Mouse (Mus musculus): ENCODE data around the gene Pom121. TPM values are rescaled to one million over a fixed set of nuclear protein-coding genes. Genes with fewer than 3 reads are reported as not detected.

Gene Pom121
- polyA plus RNA-seq, 1 experiment = 26.5 TPM

DNA sequence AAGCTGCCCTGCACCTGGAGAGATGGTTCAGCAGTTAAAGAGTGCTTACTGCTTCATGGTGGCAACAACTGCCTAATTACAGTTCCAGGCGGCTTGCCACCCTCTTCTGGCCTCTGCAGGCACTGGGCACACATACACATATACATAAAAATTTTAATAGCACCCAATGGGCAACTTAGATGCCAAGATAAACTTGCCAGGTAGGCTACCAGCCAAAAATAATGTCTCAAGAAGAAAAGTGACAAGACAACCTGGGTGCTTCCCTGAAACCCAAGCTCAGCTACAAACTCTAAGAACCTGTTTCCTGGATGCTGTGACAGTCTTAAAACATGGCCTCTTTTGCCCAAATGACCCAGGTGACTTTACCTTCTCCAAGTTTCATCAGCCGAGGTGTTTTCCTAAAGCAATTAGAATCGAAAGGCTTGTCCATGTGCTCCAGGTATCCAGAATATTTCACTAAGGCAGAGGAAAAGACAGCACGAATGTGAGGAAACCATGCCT is 46.8 kb downstream of the Pom121 start:
- Histone ChIP-seq H3K27ac (ENCODE audit: insufficient read depth, low read length) (no peak overlapping the region), H3K4me3 (ENCODE audit: extremely low read depth, insufficient read depth, insufficient read length) (no peak overlapping the region), H3K4me1 (ENCODE audit: control insufficient read depth, insufficient read depth, insufficient read length) (no peaks in the 10 kb centered on the region), H3K27me3 (ENCODE audit: control insufficient read depth, insufficient read depth, low read length) (no peaks in the 10 kb centered on the region; the same call in 1 of the 2 replicates), H3K36me3 (ENCODE audit: control insufficient read depth, insufficient read depth, low read length) (no peaks in the 10 kb centered on the region)
- no peak for TF ChIP-seq POLR2A (IDR thresholded peaks at IDR 0.05; ENCODE audit: low read depth, low read length)
- TF ChIP-seq CTCF (IDR thresholded peaks at IDR 0.05; ENCODE audit: extremely low read depth, insufficient read depth, insufficient read length, insufficient replicate concordance) = no peak
- no peak for DNase-seq (ENCODE audit: low read depth in 1 of 2, low spot score in 2 of 2)
- WGBS = 74% methylated on average over 4 of the region's 4 CpGs

DNA sequence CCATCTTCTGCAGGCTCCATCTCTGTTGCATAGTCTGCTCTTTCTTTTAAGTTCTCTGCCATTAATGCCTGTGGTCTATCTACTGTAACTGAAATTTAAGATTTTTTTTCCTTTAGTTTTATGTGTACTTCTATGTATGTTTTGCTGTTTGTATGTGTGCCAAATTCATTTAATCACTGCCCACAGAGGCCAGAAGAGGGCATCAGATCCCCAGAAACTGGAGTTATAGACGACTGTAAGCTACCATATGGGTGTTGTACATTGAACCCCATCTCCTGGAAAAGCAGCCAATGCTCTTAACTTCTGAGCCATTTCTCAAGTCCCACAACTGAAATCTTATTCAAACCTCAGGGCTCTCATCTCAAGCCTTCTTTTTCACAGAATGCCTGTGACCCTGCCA is 47.9 kb downstream of the Pom121 start:
- Histone ChIP-seq H3K36me3 (ENCODE audit: control insufficient read depth, insufficient read depth, low read length) (no peaks in the 10 kb centered on the region), H3K27me3 (ENCODE audit: control insufficient read depth, insufficient read depth, low read length) (no peaks in the 10 kb centered on the region; the same call in 1 of the 2 replicates), H3K4me3 (ENCODE audit: extremely low read depth, insufficient read depth, insufficient read length) (no peak overlapping the region), H3K4me1 (ENCODE audit: control insufficient read depth, insufficient read depth, insufficient read length) (no peaks in the 10 kb centered on the region), H3K27ac (ENCODE audit: insufficient read depth, low read length) (no peak overlapping the region)
- no peak for DNase-seq (ENCODE audit: low read depth in 1 of 2, low spot score in 2 of 2)
- WGBS = 3% methylated on average over 1 of the region's 1 CpGs
- no peak for TF ChIP-seq POLR2A (IDR thresholded peaks at IDR 0.05; ENCODE audit: low read depth, low read length)
- TF ChIP-seq CTCF (IDR thresholded peaks at IDR 0.05; ENCODE audit: extremely low read depth, insufficient read depth, insufficient read length, insufficient replicate concordance) = no peak

DNA sequence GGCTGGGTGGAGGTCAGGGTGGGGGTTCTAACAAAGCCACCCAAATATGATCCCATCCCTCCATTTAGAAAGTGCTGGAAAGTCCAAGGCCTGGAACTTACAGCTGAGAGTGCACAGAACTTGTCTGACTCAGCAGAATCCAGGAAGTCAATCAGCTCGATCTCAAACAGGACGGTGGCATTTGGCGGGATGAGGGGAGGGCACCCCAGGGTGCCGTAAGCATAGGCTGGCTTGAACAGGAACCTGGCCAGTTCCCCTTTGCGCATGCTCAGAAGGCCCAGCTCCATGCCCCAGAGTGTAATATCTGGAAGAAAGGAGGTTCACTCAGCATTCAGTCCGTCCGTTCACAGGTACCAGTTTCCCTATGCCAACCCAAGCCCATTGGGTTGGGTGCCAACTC is 48.4 kb downstream of the Pom121 start:
- 30% methylated on average over 7 of the region's 7 CpGs for WGBS
- no peak for DNase-seq (ENCODE audit: low read depth in 1 of 2, low spot score in 2 of 2)
- Histone ChIP-seq H3K36me3 (ENCODE audit: control insufficient read depth, insufficient read depth, low read length) (no peaks in the 10 kb centered on the region), H3K27ac (ENCODE audit: insufficient read depth, low read length) (no peak overlapping the region), H3K4me1 (ENCODE audit: control insufficient read depth, insufficient read depth, insufficient read length) (no peaks in the 10 kb centered on the region), H3K4me3 (ENCODE audit: extremely low read depth, insufficient read depth, insufficient read length) (no peak overlapping the region), H3K27me3 (ENCODE audit: control insufficient read depth, insufficient read depth, low read length) (no peaks in the 10 kb centered on the region; the same call in 1 of the 2 replicates)
- TF ChIP-seq CTCF (IDR thresholded peaks at IDR 0.05; ENCODE audit: extremely low read depth, insufficient read depth, insufficient read length, insufficient replicate concordance) = no peak
- TF ChIP-seq POLR2A (IDR thresholded peaks at IDR 0.05; ENCODE audit: low read depth, low read length) = no peak

DNA sequence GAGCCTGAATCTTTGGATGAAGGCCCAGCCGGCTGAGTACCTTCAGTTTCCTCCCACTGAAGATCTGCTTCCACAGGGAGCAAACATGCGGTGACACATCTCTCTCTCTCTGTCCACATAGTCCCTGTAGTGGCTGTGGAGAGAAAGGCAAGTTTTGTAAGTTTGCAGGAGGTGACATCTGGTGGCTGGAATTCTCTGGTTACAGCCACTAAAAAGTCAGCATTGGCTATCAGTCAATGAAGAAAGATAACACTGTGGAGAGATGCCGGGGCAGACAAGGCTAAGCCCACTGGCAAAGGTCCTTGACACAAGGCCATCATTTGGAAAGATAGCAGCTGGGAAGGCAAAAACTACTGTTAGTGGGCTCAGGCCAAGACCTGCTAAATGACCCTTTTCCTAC is 56.8 kb downstream of the Pom121 start:
- Histone ChIP-seq H3K4me3 (ENCODE audit: extremely low read depth, insufficient read depth, insufficient read length) (no peak overlapping the region), H3K27me3 (ENCODE audit: control insufficient read depth, insufficient read depth, low read length) (no peaks in the 10 kb centered on the region), H3K27ac (ENCODE audit: insufficient read depth, low read length) (no peak overlapping the region), H3K36me3 (ENCODE audit: control insufficient read depth, insufficient read depth, low read length) (no peaks in the 10 kb centered on the region), H3K4me1 (ENCODE audit: control insufficient read depth, insufficient read depth, insufficient read length) (no peaks in the 10 kb centered on the region)
- no peak for TF ChIP-seq CTCF (IDR thresholded peaks at IDR 0.05; ENCODE audit: extremely low read depth, insufficient read depth, insufficient read length, insufficient replicate concordance)
- TF ChIP-seq POLR2A (IDR thresholded peaks at IDR 0.05; ENCODE audit: low read depth, low read length) = no peak
- no peak for DNase-seq (ENCODE audit: low read depth in 1 of 2, low spot score in 2 of 2)
- 83% methylated on average over 3 of the region's 3 CpGs for WGBS

DNA sequence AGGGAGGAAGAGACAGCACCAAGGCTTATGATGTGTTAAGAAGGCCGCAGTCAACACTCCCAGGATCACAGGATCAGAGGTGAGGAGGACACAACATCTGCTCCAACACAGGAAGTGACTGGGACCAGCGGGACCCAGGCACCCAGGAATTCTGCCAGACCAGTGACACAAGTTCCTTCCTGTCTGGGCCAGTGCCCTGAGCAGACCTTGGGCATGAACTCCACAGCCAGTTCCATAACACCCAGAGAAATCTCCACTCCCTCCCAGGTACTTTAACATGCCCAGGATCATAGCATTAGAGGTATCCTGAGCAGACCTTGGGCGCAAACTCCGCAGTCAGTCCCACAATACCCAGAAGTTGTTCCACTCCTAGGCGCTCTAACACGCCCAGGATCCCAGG is 63.2 kb downstream of the Pom121 start:
- Histone ChIP-seq H3K4me1 (ENCODE audit: control insufficient read depth, insufficient read depth, insufficient read length) (no peaks in the 10 kb centered on the region), H3K36me3 (ENCODE audit: control insufficient read depth, insufficient read depth, low read length) (no peaks in the 10 kb centered on the region), H3K4me3 (ENCODE audit: extremely low read depth, insufficient read depth, insufficient read length) (no peak overlapping the region), H3K27ac (ENCODE audit: insufficient read depth, low read length) (no peak overlapping the region), H3K27me3 (ENCODE audit: control insufficient read depth, insufficient read depth, low read length) (no peaks in the 10 kb centered on the region)
- TF ChIP-seq POLR2A (IDR thresholded peaks at IDR 0.05; ENCODE audit: low read depth, low read length) (no peak), CTCF (IDR thresholded peaks at IDR 0.05; ENCODE audit: extremely low read depth, insufficient read depth, insufficient read length, insufficient replicate concordance) (no peak)
- no peak for DNase-seq (ENCODE audit: low read depth in 1 of 2, low spot score in 2 of 2)
- WGBS = 82% methylated on average over 6 of the region's 6 CpGs

DNA sequence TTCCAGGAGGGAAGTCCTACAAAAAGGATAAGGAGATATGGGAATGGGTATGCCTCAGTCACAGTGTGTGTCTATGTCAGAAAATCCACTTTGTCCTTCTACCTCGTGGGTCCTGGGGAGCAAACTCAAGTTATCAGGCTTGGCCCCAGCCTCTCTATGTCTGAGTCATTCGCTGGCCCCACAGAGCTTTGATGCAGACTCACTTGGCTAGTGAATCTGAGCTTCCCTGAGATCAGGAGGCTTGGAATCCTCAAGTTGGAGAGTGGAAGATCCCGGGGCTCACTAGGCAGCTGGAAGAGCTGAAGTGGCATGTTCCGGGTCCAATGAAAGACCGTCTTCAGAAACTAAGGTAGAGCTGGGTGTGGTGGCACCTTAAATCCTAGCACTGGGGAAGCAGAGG is 64.1 kb downstream of the Pom121 start:
- no peak for DNase-seq (ENCODE audit: low read depth in 1 of 2, low spot score in 2 of 2)
- TF ChIP-seq CTCF (IDR thresholded peaks at IDR 0.05; ENCODE audit: extremely low read depth, insufficient read depth, insufficient read length, insufficient replicate concordance) (no peak), POLR2A (IDR thresholded peaks at IDR 0.05; ENCODE audit: low read depth, low read length) (no peak)
- 88% methylated on average over 5 of the region's 5 CpGs for WGBS

DNA sequence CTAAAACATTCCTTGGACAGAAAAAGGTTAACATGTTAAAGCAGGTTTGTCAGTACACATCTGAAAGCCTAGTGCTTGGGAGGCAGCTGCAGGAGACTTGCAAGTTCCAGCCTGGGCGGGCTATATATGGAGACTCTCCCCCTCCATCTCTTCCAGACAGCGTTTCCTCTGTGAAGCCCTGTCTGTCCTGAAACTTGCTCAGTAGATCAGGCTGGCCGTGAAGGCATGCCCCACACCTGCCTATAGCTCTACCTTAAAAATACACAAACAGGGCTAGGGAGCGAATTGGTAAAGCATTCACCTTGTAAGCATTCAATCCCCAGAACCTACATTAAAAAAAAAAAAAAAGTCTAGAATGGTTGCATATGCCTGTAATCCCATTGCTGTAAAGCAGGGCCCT is 64.9 kb downstream of the Pom121 start:
- TF ChIP-seq CTCF (IDR thresholded peaks at IDR 0.05; ENCODE audit: extremely low read depth, insufficient read depth, insufficient read length, insufficient replicate concordance) = no peak
- no peak for TF ChIP-seq POLR2A (IDR thresholded peaks at IDR 0.05; ENCODE audit: low read depth, low read length)
- 81% methylated on average over 4 of the region's 4 CpGs for WGBS
- no peak overlapping the region for H3K4me3 ChIP-seq (ENCODE audit: extremely low read depth, insufficient read depth, insufficient read length)
- no peak for DNase-seq (ENCODE audit: low read depth in 1 of 2, low spot score in 2 of 2)
- no peaks in the 10 kb centered on the region for H3K4me1 ChIP-seq (ENCODE audit: control insufficient read depth, insufficient read depth, insufficient read length)
- no peaks in the 10 kb centered on the region for H3K36me3 ChIP-seq (ENCODE audit: control insufficient read depth, insufficient read depth, low read length)
- H3K27me3 ChIP-seq (ENCODE audit: control insufficient read depth, insufficient read depth, low read length) = no peaks in the 10 kb centered on the region
- no peak overlapping the region for H3K27ac ChIP-seq (ENCODE audit: insufficient read depth, low read length)

More for the DNA sequence above, 64.1 kb downstream of the Pom121 start:
- H3K27me3 ChIP-seq (ENCODE audit: control insufficient read depth, insufficient read depth, low read length) = no peaks in the 10 kb centered on the region
- no peak overlapping the region for H3K27ac ChIP-seq (ENCODE audit: insufficient read depth, low read length)
- no peak overlapping the region for H3K4me3 ChIP-seq (ENCODE audit: extremely low read depth, insufficient read depth, insufficient read length)
- no peaks in the 10 kb centered on the region for H3K36me3 ChIP-seq (ENCODE audit: control insufficient read depth, insufficient read depth, low read length)
- H3K4me1 ChIP-seq (ENCODE audit: control insufficient read depth, insufficient read depth, insufficient read length) = no peaks in the 10 kb centered on the region

Other genes starting within 250 kb of the Pom121 start
- 6.1 and 7.2 TPM in 2 replicates for gene Tbl2, start 244.9 kb downstream of the Pom121 start, polyA plus RNA-seq (2012; rRNA removed)
- 34.3 and 37.3 TPM in 2 replicates for gene Bcl7b, start 226.3 kb downstream of the Pom121 start, polyA plus RNA-seq (2012; rRNA removed)
- 21.9 and 22.6 TPM in 2 replicates for gene Baz1b, start 207.3 kb downstream of the Pom121 start, polyA plus RNA-seq (2012; rRNA removed)
- gene Fzd9, start 143.3 kb downstream of the Pom121 start, polyA plus RNA-seq (2012; rRNA removed) = 0.55 and 0.67 TPM in 2 replicates
- not detected in 2 replicates for gene Fkbp6, start 44.5 kb downstream of the Pom121 start, polyA plus RNA-seq (2012; rRNA removed)
- gene Trim50, start 41.3 kb downstream of the Pom121 start, polyA plus RNA-seq (2012; rRNA removed) = 0.31 and 0.55 TPM in 2 replicates
- 31.1 and 33.7 TPM in 2 replicates for gene Nsun5, start 24.6 kb downstream of the Pom121 start, polyA plus RNA-seq (2012; rRNA removed)
- gene Hip1, start 150.6 kb upstream of the Pom121 start, polyA plus RNA-seq (2012; rRNA removed) = 18.3 and 21.8 TPM in 2 replicates
- not detected in 2 replicates for gene Ccl26, start 169.0 kb upstream of the Pom121 start, polyA plus RNA-seq (2012; rRNA removed)
- 1.0 and 2.8 TPM in 2 replicates for gene Ccl24, start 178.5 kb upstream of the Pom121 start, polyA plus RNA-seq (2012; rRNA removed)
- 23.5 and 25.2 TPM in 2 replicates for gene Rhbdd2, start 238.1 kb upstream of the Pom121 start, polyA plus RNA-seq (2012; rRNA removed)